Comparison of ENCODE assay signal across 24 mouse cellular contexts in genomic region chr10:44443696-44444095, GRCm38 (mm10).
A peak's percentile ranks its signal among the peaks of the same experiment; 100 is the strongest.
DNase-seq lines count a peak whose midpoint lies in the region; ATAC-seq and TF ChIP-seq lines count a peak whose summit lies in the region.
"Had no signal": no experiment of that assay in that cellular context is flagged by ENCODE, and none has a peak within 500 bp of the region (broad histone marks: within the 10 kb centered on the region; RNA-seq: fewer than 3 reads in every experiment).

No protein-coding gene starts in this region.

- peaks cover 9% of the 10 kb centered on the region for H3K4me1 ChIP-seq in forebrain, embryonic 14.5 days (ENCODE audit: control insufficient read depth, insufficient read depth, low read length)
- peaks cover 10% of the 10 kb centered on the region; the same call in 1 of the 2 replicates for H3K4me1 ChIP-seq in forebrain, embryonic 11.5 days (replicated peaks; ENCODE audit: control insufficient read depth, insufficient read depth, low read length)
- H3K4me1 ChIP-seq in heart, embryonic 14.5 days (ENCODE audit: control insufficient read depth in 2 of 2, insufficient read depth in 2 of 2, low read length in 2 of 2) = peaks cover 7 to 8% of the 10 kb centered on the region in 2 experiments
- peaks cover 34 to 91% of the 10 kb centered on the region in 2 experiments for H3K4me1 ChIP-seq in CH12.LX (ENCODE audit: control insufficient read depth in 1 of 2, insufficient read depth in 2 of 2)
- H3K4me1 ChIP-seq in intestine, embryonic 15.5 days (replicated peaks) = peaks cover 12% of the 10 kb centered on the region; the same call in 1 of the 2 replicates
- H3K4me1 ChIP-seq: hindbrain, embryonic 15.5 days; midbrain, embryonic 13.5 days; neural tube, embryonic 15.5 days had no signal

- no peak for TF ChIP-seq CTCF in CH12.LX (conservative IDR thresholded peaks at IDR 0.05 in 1 of 2, IDR thresholded peaks at IDR 0.05 in 1 of 2; ENCODE audit: low read depth in 2 of 2, low read length in 2 of 2)

- H3K4me3 ChIP-seq in forebrain, embryonic 14.5 days (ENCODE audit: low read depth, low read length) = no peak overlapping the region
- no peak overlapping the region for H3K4me3 ChIP-seq in forebrain, embryonic 11.5 days (ENCODE audit: low read depth, low read length)
- no peak overlapping the region; a peak in 1 of 4 replicates for H3K4me3 ChIP-seq in heart, embryonic 14.5 days (ENCODE audit: control insufficient read depth in 1 of 2, insufficient read depth in 1 of 2, low read depth in 1 of 2, low read length in 2 of 2)
- no peak overlapping the region for H3K4me3 ChIP-seq in CH12.LX (replicated peaks in 1 of 3; ENCODE audit: low read depth in 2 of 3, low read length in 2 of 3, poor library complexity in 1 of 3)
- H3K4me3 ChIP-seq in intestine, embryonic 15.5 days (replicated peaks) = no peak overlapping the region
- H3K4me3 ChIP-seq: embryonic facial prominence, embryonic 13.5 days; hindbrain, embryonic 15.5 days; layer of hippocampus, adult 2 months; limb, embryonic 13.5 days; midbrain, embryonic 13.5 days; myocyte; neural tube, embryonic 15.5 days had no signal

- DNase-seq in forebrain, embryonic 14.5 days (ENCODE audit: low spot score) = peak; percentile 14
- DNase-seq in forebrain, embryonic 11.5 days (ENCODE audit: low spot score) = no peak
- no peak for DNase-seq in heart, postnatal 25 days (ENCODE audit: low spot score)
- no peak for DNase-seq in CH12.LX (ENCODE audit: extremely low read depth)
- DNase-seq in naive thymus-derived CD4-positive, alpha-beta T cell, adult 2 months (ENCODE audit: low read depth) = peak; percentile 73
- DNase-seq: adrenal gland, adult 2 months; cerebellum, adult 9-10 months; gastrocnemius, postnatal 10 days; kidney, adult 18-20 months; kidney, postnatal 10 days; layer of hippocampus, postnatal 36 days; lung, postnatal 14 days; right cerebral cortex, postnatal 14 days; thymus, postnatal 14 days had no signal

- dilution Hi-C loops in CH12.LX (cut with MboI; ENCODE audit: extremely low pct_ligation_motif_present, extremely low pct_unique_long_range_greater_than_20kb, low sequenced_read_pairs) = no loop called here

- WGBS in forebrain, embryonic 14.5 days = 44% methylated on average over 12 of the region's 12 CpGs
- 69% methylated on average over 12 of the region's 12 CpGs for WGBS in forebrain, embryonic 11.5 days
- WGBS in heart, embryonic 14.5 days = 27% methylated on average over 12 of the region's 12 CpGs
- 46% methylated on average over 12 of the region's 12 CpGs for WGBS in intestine, embryonic 15.5 days

- no peak for TF ChIP-seq POLR2A in CH12.LX (IDR thresholded peaks at IDR 0.05; ENCODE audit: low read depth, low read length)

- TF ChIP-seq RAD21 in CH12.LX (IDR thresholded peaks at IDR 0.05; ENCODE audit: low read depth, low read length) = no peak

- intact Hi-C loops in heart, postnatal 25 days (cut with DNase I) = no loop called here

- ATAC-seq in forebrain, embryonic 14.5 days = 0 out of 2 replicates have a peak, but pooled peaks have one; percentile 30
- no peak for ATAC-seq in forebrain, embryonic 11.5 days (replicated peaks; ENCODE audit: low FRiP score)
- no peak for ATAC-seq in heart, embryonic 14.5 days (ENCODE audit: insufficient number of reproducible peaks, insufficient read depth, low FRiP score, low read depth)
- ATAC-seq in intestine, embryonic 15.5 days = no peak
- ATAC-seq in frontal cortex, adult (ENCODE audit: low TSS enrichment) = no peak
- ATAC-seq: midbrain, embryonic 13.5 days had no signal

- in situ Hi-C loops in CH12.LX (cut with MboI; ENCODE audit: low pct_ligation_motif_present, low pct_unique_long_range_greater_than_20kb, low sequenced_read_pairs) = no loop called here

- no peaks in the 10 kb centered on the region for H3K9me3 ChIP-seq in forebrain, embryonic 14.5 days (replicated peaks; ENCODE audit: control insufficient read depth, low read length)
- no peaks in the 10 kb centered on the region for H3K9me3 ChIP-seq in forebrain, embryonic 11.5 days (ENCODE audit: control insufficient read depth, low read length)
- H3K9me3 ChIP-seq in heart, embryonic 14.5 days (ENCODE audit: control insufficient read depth, low read length) = no peaks in the 10 kb centered on the region
- no peaks in the 10 kb centered on the region for H3K9me3 ChIP-seq in CH12.LX (replicated peaks; ENCODE audit: low read length)
- no peaks in the 10 kb centered on the region for H3K9me3 ChIP-seq in intestine, embryonic 15.5 days
- H3K9me3 ChIP-seq: embryonic facial prominence, embryonic 13.5 days; hindbrain, embryonic 15.5 days; limb, embryonic 13.5 days; midbrain, embryonic 13.5 days; neural tube, embryonic 15.5 days had no signal

- H3K27me3 ChIP-seq in forebrain, embryonic 14.5 days (replicated peaks; ENCODE audit: control insufficient read depth, insufficient read depth, low read length) = no peaks in the 10 kb centered on the region; the same call in 1 of the 2 replicates
- no peaks in the 10 kb centered on the region for H3K27me3 ChIP-seq in forebrain, embryonic 11.5 days (ENCODE audit: control insufficient read depth, insufficient read depth, low read length)
- 0 out of 2 replicates have a peak, but pooled peaks cover 2% of the 10 kb centered on the region for H3K27me3 ChIP-seq in heart, embryonic 14.5 days (ENCODE audit: control insufficient read depth, insufficient read depth, low read length)
- H3K27me3 ChIP-seq in CH12.LX (replicated peaks) = no peaks in the 10 kb centered on the region
- no peaks in the 10 kb centered on the region for H3K27me3 ChIP-seq in intestine, embryonic 15.5 days (replicated peaks)
- H3K27me3 ChIP-seq: embryonic facial prominence, embryonic 13.5 days; hindbrain, embryonic 15.5 days; neural tube, embryonic 15.5 days had no signal

- H3K4me2 ChIP-seq in forebrain, embryonic 14.5 days (ENCODE audit: low read length) = no peak overlapping the region
- H3K4me2 ChIP-seq in forebrain, embryonic 11.5 days (ENCODE audit: low read depth, low read length, severe bottlenecking) = no peak overlapping the region
- peak overlapping the region; percentile 41 for H3K4me2 ChIP-seq in heart, embryonic 14.5 days (ENCODE audit: low read length)
- peak overlapping the region; percentile 74 for H3K4me2 ChIP-seq in CH12.LX (ENCODE audit: insufficient read depth, low read depth, poor library complexity, severe bottlenecking)
- H3K4me2 ChIP-seq in intestine, embryonic 15.5 days (replicated peaks) = no peak overlapping the region
- H3K4me2 ChIP-seq: embryonic facial prominence, embryonic 13.5 days; hindbrain, embryonic 15.5 days; limb, embryonic 13.5 days; midbrain, embryonic 13.5 days; neural tube, embryonic 15.5 days had no signal

- peaks cover 51% of the 10 kb centered on the region for H3K79me2 ChIP-seq in CH12.LX (replicated peaks; ENCODE audit: control insufficient read depth, extremely low read depth, insufficient read depth, poor library complexity, severe bottlenecking)

- no peak overlapping the region for H3K9ac ChIP-seq in forebrain, embryonic 14.5 days (ENCODE audit: low read length)
- H3K9ac ChIP-seq in forebrain, embryonic 11.5 days (ENCODE audit: low read length) = no peak overlapping the region
- H3K9ac ChIP-seq in heart, embryonic 14.5 days (ENCODE audit: low read length) = no peak overlapping the region
- H3K9ac ChIP-seq in CH12.LX (ENCODE audit: insufficient read depth, low read depth) = peak overlapping the region; percentile 92
- no peak overlapping the region for H3K9ac ChIP-seq in intestine, embryonic 15.5 days
- H3K9ac ChIP-seq: embryonic facial prominence, embryonic 13.5 days; hindbrain, embryonic 15.5 days; limb, embryonic 13.5 days; midbrain, embryonic 13.5 days; neural tube, embryonic 15.5 days had no signal

- no peaks in the 10 kb centered on the region for H3K36me3 ChIP-seq in forebrain, embryonic 14.5 days (ENCODE audit: control insufficient read depth, insufficient read depth, low read length)
- no peaks in the 10 kb centered on the region for H3K36me3 ChIP-seq in forebrain, embryonic 11.5 days (ENCODE audit: control insufficient read depth, insufficient read depth, low read length)
- no peaks in the 10 kb centered on the region for H3K36me3 ChIP-seq in heart, embryonic 14.5 days (ENCODE audit: control insufficient read depth, insufficient read depth, low read length)
- peaks cover 30 to 62% of the 10 kb centered on the region in 2 experiments for H3K36me3 ChIP-seq in CH12.LX (replicated peaks in 1 of 2; ENCODE audit: control insufficient read depth in 1 of 2, insufficient read depth in 1 of 2, low read length in 1 of 2)
- H3K36me3 ChIP-seq in intestine, embryonic 15.5 days = no peaks in the 10 kb centered on the region
- H3K36me3 ChIP-seq: hindbrain, embryonic 15.5 days; limb, embryonic 13.5 days; midbrain, embryonic 13.5 days; neural tube, embryonic 15.5 days had no signal

- TF ChIP-seq EP300 in CH12.LX (IDR thresholded peaks at IDR 0.05; ENCODE audit: low read length) = no peak

- no peak overlapping the region for H3K27ac ChIP-seq in forebrain, embryonic 14.5 days (ENCODE audit: low read depth, low read length)
- H3K27ac ChIP-seq in forebrain, embryonic 11.5 days (ENCODE audit: low read depth, low read length) = no peak overlapping the region
- no peak overlapping the region; a peak in 1 of 4 replicates for H3K27ac ChIP-seq in heart, embryonic 14.5 days (replicated peaks in 1 of 2; ENCODE audit: control insufficient read depth in 1 of 2, insufficient read depth in 1 of 2, low read depth in 2 of 2, low read length in 2 of 2)
- peak overlapping the region; percentile 71 for H3K27ac ChIP-seq in CH12.LX (ENCODE audit: insufficient read depth, low read depth)
- no peak overlapping the region for H3K27ac ChIP-seq in intestine, embryonic 15.5 days
- H3K27ac ChIP-seq: embryonic facial prominence, embryonic 13.5 days; hindbrain, embryonic 15.5 days; layer of hippocampus, adult 2 months; limb, embryonic 13.5 days; midbrain, embryonic 13.5 days; neural tube, embryonic 15.5 days had no signal

TF ChIP-seq in CH12.LX, 34 proteins besides CTCF, POLR2A, EP300 and RAD21:
- TF ChIP-seq SMC3 (IDR thresholded peaks at IDR 0.05; ENCODE audit: low read depth, low read length) = no peak
- TF ChIP-seq KAT2A (IDR thresholded peaks at IDR 0.05; ENCODE audit: insufficient replicate concordance, low read length) = no peak
- no peak for TF ChIP-seq USF1 (IDR thresholded peaks at IDR 0.05; ENCODE audit: low read depth, low read length)
- no peak for TF ChIP-seq ZMIZ1 (IDR thresholded peaks at IDR 0.05; ENCODE audit: low read depth, low read length)
- TF ChIP-seq UBTF (IDR thresholded peaks at IDR 0.05; ENCODE audit: low read depth, low read length) = no peak
- TF ChIP-seq CHD1 (IDR thresholded peaks at IDR 0.05; ENCODE audit: low read depth, low read length) = no peak; the same call in 1 of the 2 replicates
- no peak for TF ChIP-seq IRF4 (IDR thresholded peaks at IDR 0.05; ENCODE audit: low read depth, low read length)
- TF ChIP-seq NRF1 (IDR thresholded peaks at IDR 0.05; ENCODE audit: low read depth, low read length) = no peak
- no peak for TF ChIP-seq MAZ (IDR thresholded peaks at IDR 0.05; ENCODE audit: low read depth, low read length)
- no peak for TF ChIP-seq NELFE (IDR thresholded peaks at IDR 0.05; ENCODE audit: low read depth, low read length)

Comparison
In these comparisons a context has a peak if more than half of its experiments do, and no peak if none do; other contexts are left out.
1. DNase-seq: peak in forebrain, embryonic 14.5 days (single experiment) and naive thymus-derived CD4-positive, alpha-beta T cell, adult 2 months (single experiment); none in forebrain, embryonic 11.5 days (single experiment), heart, postnatal 25 days (single experiment) and CH12.LX (single experiment).
2. H3K4me2 ChIP-seq: peak in heart, embryonic 14.5 days (single experiment) and CH12.LX (single experiment); none in forebrain, embryonic 14.5 days (single experiment), forebrain, embryonic 11.5 days (single experiment) and intestine, embryonic 15.5 days (single experiment).